Mouse (Mus musculus) liver, embryonic 13.5 days (tissue): Measurements from ENCODE around the gene Eps15. TPM values are rescaled to one million over a fixed set of nuclear protein-coding genes. Genes with fewer than 3 reads are reported as not detected.

Experiments
- ATAC-seq: fragments of 200-750 bp; cut with Nextera tagmentation; 2 replicates; pipeline ENCODE4 v1.8.0; 2017; ENCODE audit warnings: low read depth, mild to moderate bottlenecking, moderate number of reproducible peaks, moderate library complexity
- DNase-seq: peaks from one replicate; pipeline ENCODE4 v3.0.0; 2022
- H3K27ac ChIP-seq: fragments of 300-500 bp; sonication (generic); 2 replicates; pipeline ENCODE4 v1.5.1; 2015; ENCODE audit warnings: moderate library complexity, mild to moderate bottlenecking, inconsistent platforms
- H3K27me3 ChIP-seq: fragments of 300-500 bp; sonication (generic); 2 replicates; pipeline ENCODE4 v1.6.1; 2015; ENCODE audit warnings: mild to moderate bottlenecking, inconsistent platforms
- H3K36me3 ChIP-seq: fragments of 300-500 bp; sonication (generic); 2 replicates; pipeline ENCODE4 v1.6.1; 2015; ENCODE audit warnings: mild to moderate bottlenecking, inconsistent platforms
- H3K4me1 ChIP-seq: fragments of 300-500 bp; sonication (generic); replicated peaks from 2 replicates; pipeline ENCODE4 v1.6.1; 2015; ENCODE audit warnings: inconsistent platforms
- H3K4me2 ChIP-seq: fragments of 300-500 bp; sonication (generic); 2 replicates; pipeline ENCODE4 v1.6.1; 2015; ENCODE audit warnings: inconsistent platforms, mild to moderate bottlenecking, moderate library complexity
- H3K4me3 ChIP-seq: fragments of 300-500 bp; sonication (generic); replicated peaks from 2 replicates; pipeline ENCODE4 v1.5.1; 2015; ENCODE audit warnings: mild to moderate bottlenecking, inconsistent platforms
- H3K9ac ChIP-seq: fragments of 300-500 bp; sonication (generic); 2 replicates; pipeline ENCODE4 v1.6.1; 2015; ENCODE audit warnings: mild to moderate bottlenecking, inconsistent platforms
- H3K9me3 ChIP-seq: fragments of 300-500 bp; sonication (generic); replicated peaks from 2 replicates; pipeline ENCODE4 v1.6.1; 2016; ENCODE audit warnings: inconsistent platforms
- WGBS: fragments of 180-500 bp; shearing (Covaris S2); methylation state at CpG from one replicate; pipeline ENCODE4 v1.1.7; 2015; ENCODE audit not compliant: insufficient replicate concordance; 5-methylcytosine and 5-hydroxymethylcytosine counted together
- polyA plus RNA-seq: library from polyadenylated mRNA; unstranded; fragments of >200 nt; fragmentation: Nextera tagmentation; extraction: Ambion mirVana; gene quantifications from 2 replicates; pipeline ENCODE4 v1.2.1, GENCODE M21; 2015

The Eps15 gene
- polyA plus RNA-seq, 1 experiment from 2014 or later, result 36.2 TPM

- no peak for ATAC-seq
- Histone ChIP-seq H3K4me1 (peaks cover 6% of the 10 kb centered on the region; the same call in 1 of the 2 replicates), H3K4me3 (no peak overlapping the region), H3K27ac (no peak overlapping the region), H3K9ac (no peak overlapping the region), H3K9me3 (no peaks in the 10 kb centered on the region), H3K36me3 (no peaks in the 10 kb centered on the region), H3K27me3 (no peaks in the 10 kb centered on the region), H3K4me2 (no peak overlapping the region)
- WGBS, result 73% methylated on average over 4 of the region's 4 CpGs
- DNase-seq, result no peak
These were observed 8.3 kb upstream of the Eps15 start for GRCm38 (mm10) chr4:109271803-109272202.

DNA sequence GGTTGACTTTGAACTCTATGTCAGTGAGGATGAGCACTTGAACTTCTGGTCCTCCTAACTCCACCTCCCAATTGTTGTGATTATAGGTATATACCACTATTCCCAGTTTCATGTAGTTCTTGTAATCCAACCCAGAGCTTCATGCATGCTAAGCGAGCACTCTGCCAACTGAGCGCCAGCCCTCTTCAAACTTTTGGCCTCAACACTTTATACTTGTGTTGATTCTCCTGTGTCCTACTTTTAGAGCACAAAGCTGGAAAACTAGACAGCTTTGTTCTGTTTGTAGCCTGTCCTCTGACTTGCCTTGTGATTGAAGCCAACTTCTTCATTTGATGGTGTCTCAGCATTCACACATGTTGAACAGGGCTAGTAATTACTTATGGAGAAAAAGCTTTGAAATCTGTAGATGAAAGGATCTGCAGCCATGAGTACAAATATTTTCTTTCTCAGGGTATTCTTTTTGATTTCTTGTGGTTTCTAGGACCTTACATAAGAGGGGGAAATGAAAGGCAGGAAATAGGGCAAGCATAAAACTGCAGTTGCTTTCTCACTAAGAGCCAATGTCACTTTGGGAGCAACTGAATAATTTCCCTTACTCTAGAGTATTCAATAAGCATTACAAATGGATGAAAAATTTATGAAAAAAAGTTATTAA, 6.4 kb upstream of the Eps15 start:
- H3K4me2 ChIP-seq, result no peak overlapping the region
- H3K27ac ChIP-seq, result no peak overlapping the region
- H3K9ac ChIP-seq, result no peak overlapping the region
- no peak for ATAC-seq
- WGBS, result 76% methylated on average over 2 of the region's 2 CpGs
- H3K4me1 ChIP-seq, result no peaks in the 10 kb centered on the region
- no peak overlapping the region for H3K4me3 ChIP-seq
- H3K9me3 ChIP-seq, result no peaks in the 10 kb centered on the region
- no peaks in the 10 kb centered on the region for H3K27me3 ChIP-seq
- no peaks in the 10 kb centered on the region for H3K36me3 ChIP-seq
- DNase-seq, result no peak

DNA sequence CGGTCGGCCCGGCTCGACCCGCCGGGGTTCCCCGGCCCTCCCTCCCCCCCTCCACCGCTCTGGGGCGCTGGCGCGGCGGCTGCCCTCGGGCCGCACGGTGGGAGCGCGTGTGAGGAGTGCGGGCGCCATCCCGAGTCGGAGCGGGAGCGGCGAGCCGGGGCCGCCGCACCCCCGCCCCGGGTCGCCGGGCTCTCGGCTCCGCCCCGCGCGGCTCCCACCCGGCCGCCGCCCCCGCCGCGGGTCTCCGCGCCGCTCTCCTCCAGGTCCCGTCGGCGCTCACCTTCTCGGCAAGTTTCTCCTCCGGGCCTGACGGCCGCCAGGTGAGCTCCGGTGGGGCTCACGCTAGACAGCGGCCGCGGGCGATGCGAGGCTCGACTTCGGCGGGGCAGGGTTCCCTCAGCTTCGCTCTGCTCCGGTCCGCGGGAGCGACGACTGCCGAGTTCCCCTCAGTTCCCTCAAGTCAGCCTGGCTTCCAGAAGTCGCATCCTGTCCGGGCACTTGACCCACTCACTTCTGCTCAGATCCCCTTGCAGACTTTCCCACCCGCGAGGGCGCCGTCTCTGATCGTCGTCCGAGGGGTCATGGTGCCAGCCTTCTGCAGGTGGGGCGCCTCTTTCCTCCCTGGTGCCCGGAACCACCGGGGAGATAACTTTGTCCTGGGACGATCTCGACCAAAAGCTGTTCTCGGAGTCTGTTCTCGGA, 542 bp downstream of the Eps15 start:
- H3K9me3 ChIP-seq, result no peaks in the 10 kb centered on the region
- under 1% methylated on average over 60 of the region's 85 CpGs for WGBS
- H3K9ac ChIP-seq, result peak overlapping the region; percentile 97
- peak overlapping the region; percentile 96 for H3K4me3 ChIP-seq
- H3K27me3 ChIP-seq, result no peaks in the 10 kb centered on the region
- H3K4me2 ChIP-seq, result peak overlapping the region; percentile 91
- DNase-seq (peak; percentile 19), ATAC-seq (peak; percentile 77)
- H3K36me3 ChIP-seq, result no peaks in the 10 kb centered on the region
- peaks cover 47% of the 10 kb centered on the region for H3K4me1 ChIP-seq
- H3K27ac ChIP-seq, result peak overlapping the region; percentile 94

GRCm38 (mm10) chr4:109281161-109281560, 1.1 kb downstream of the Eps15 start:
- no peak for ATAC-seq
- Histone ChIP-seq H3K4me2 (peak overlapping the region; percentile 91), H3K9me3 (no peaks in the 10 kb centered on the region), H3K9ac (peak overlapping the region; percentile 97), H3K27ac (peak overlapping the region; percentile 94), H3K4me1 (peaks cover 51% of the 10 kb centered on the region), H3K27me3 (no peaks in the 10 kb centered on the region), H3K36me3 (no peaks in the 10 kb centered on the region), H3K4me3 (peak overlapping the region; percentile 96)
- peak; percentile 16 for DNase-seq
- WGBS, result 13% methylated on average over 4 of the region's 4 CpGs

GRCm38 (mm10) chr4:109281946-109282345, 1.9 kb downstream of the Eps15 start:
- no peak for ATAC-seq
- peak overlapping the region; percentile 97 for H3K9ac ChIP-seq

DNA sequence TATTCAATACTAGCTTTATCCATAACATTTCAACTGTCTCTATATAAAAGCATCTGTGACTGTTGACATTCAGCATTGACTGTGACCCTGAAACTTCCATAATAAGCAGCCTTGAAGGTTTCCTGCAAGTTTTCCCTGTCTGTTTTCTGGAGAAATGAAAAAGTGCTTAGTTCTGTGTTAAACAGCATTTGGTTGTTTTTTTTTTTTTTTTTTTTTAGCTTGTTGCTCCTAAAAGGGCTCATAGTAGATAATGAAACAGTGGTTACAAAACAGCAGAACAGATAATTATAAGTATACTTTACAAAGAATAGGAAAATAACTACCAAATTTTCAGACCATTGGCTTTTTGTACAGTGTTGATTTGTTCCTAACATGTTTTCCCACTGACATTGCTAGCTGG, 14.6 kb downstream of the Eps15 start:
- Histone ChIP-seq H3K4me2 (no peak overlapping the region), H3K27me3 (no peaks in the 10 kb centered on the region), H3K4me3 (no peak overlapping the region), H3K9ac (no peak overlapping the region), H3K36me3 (peaks cover 9% of the 10 kb centered on the region; the same call in 1 of the 2 replicates), H3K9me3 (no peaks in the 10 kb centered on the region), H3K4me1 (peaks cover 16% of the 10 kb centered on the region), H3K27ac (no peak overlapping the region)
- DNase-seq, result no peak
- no peak for ATAC-seq

More at GRCm38 (mm10) chr4:109281946-109282345, 1.9 kb downstream of the Eps15 start:
- Histone ChIP-seq H3K4me3 (peak overlapping the region; percentile 96), H3K27me3 (no peaks in the 10 kb centered on the region), H3K4me2 (peak overlapping the region; percentile 91), H3K36me3 (no peaks in the 10 kb centered on the region), H3K9me3 (no peaks in the 10 kb centered on the region), H3K4me1 (peaks cover 51% of the 10 kb centered on the region), H3K27ac (peak overlapping the region; percentile 56)
- no peak for DNase-seq
- WGBS, result 61% methylated on average over 1 of the region's 1 CpGs

DNA sequence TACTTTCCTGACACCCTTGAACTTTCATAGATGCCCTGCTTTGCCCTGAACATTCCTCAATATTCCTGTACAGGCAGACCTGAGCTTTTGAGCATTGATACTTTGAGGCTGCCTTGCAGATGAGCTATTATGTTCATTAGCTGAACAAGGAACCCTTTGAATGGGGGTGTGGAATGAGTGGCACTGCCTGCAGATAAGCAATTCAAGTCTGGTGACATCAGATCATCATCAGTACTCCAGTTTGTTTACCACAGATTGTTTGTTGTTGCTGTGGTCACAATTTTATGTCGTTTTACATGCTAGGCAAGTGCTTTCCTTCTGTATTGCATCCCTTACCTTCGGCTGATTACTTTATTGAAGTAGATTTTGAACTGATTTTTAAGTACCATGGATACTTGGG, 16.4 kb downstream of the Eps15 start:
- 62% methylated on average over 2 of the region's 2 CpGs for WGBS

DNA sequence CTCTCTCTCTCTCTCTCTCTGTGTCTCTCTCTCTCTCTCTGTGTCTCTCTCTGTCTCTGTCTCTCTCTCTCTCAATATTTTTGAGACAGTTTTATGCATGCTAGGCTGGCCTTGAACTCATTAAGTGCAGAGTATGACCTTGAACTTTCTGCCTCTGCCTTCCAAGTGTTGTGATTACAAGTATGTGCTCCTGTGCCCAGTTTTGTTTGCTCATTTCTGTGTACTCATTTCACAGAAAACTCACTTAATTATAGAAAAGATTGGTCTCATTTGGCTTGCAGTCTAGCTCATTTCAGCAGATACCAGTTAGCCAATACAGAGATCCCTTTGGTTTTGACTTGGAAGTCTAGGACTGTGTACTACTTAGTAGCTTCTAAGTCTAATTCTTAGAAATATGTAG, 19.1 kb downstream of the Eps15 start:
- no peaks in the 10 kb centered on the region for H3K9me3 ChIP-seq
- DNase-seq, result no peak
- ATAC-seq, result no peak
- peaks cover 16% of the 10 kb centered on the region for H3K4me1 ChIP-seq
- no peak overlapping the region for H3K27ac ChIP-seq
- no peaks in the 10 kb centered on the region for H3K27me3 ChIP-seq
- H3K4me2 ChIP-seq, result no peak overlapping the region
- H3K4me3 ChIP-seq, result no peak overlapping the region
- no peak overlapping the region for H3K9ac ChIP-seq
- H3K36me3 ChIP-seq, result peaks cover 9% of the 10 kb centered on the region; the same call in 1 of the 2 replicates

More for the DNA sequence above, 16.4 kb downstream of the Eps15 start:
- Histone ChIP-seq H3K36me3 (peaks cover 9% of the 10 kb centered on the region; the same call in 1 of the 2 replicates), H3K9ac (no peak overlapping the region), H3K4me2 (no peak overlapping the region), H3K9me3 (no peaks in the 10 kb centered on the region), H3K4me3 (no peak overlapping the region), H3K27me3 (no peaks in the 10 kb centered on the region), H3K4me1 (peaks cover 16% of the 10 kb centered on the region), H3K27ac (no peak overlapping the region)
- ATAC-seq, result no peak
- DNase-seq, result no peak

DNA sequence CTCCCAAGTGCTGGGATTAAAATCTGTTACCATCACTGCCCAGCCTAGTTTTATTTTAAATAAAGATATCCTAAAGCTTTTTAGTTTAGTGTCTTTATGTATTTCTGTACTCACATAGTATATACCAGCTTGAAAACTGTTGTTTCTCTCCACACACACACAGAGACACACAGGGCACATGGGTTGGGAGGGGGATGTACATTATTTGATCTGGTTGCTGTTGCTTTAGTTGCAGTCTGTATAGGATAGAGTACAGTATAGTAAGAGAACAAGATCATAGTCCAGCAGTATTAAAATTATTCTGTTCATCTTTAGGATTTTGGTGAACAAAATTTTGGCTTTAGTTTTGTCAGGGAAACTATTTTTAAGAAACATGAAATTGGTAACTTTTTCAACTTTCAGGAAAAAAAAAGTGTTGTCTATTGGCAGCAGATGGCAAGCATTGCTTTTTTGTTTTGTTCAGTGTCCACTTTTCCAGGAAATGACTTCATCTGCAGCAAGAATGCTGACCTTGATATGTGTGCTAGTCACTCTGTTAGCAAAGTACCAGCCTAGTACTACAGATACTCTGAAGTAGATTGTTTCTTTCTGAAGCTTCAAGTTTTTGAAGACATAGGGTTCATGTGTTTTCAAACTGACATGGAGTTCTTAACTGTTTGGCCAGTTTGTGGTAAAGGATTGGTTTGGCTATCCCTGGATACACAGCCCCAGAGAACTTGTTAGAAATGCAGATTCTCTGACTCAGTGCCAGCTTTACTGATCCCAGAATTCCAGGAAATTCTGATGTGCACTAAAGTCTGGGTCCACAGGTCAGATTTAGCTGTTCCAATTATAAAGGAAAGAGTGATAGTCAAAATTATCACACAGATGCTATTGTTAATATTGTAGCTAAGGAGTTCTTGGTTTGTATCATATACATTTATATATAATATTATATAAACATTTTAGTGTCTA, 37.1 kb downstream of the Eps15 start:
- ATAC-seq (no peak), DNase-seq (no peak)
- H3K27me3 ChIP-seq, result no peaks in the 10 kb centered on the region
- peaks cover 32% of the 10 kb centered on the region for H3K36me3 ChIP-seq
- H3K9me3 ChIP-seq, result no peaks in the 10 kb centered on the region
- no peak overlapping the region for H3K4me2 ChIP-seq
- H3K4me1 ChIP-seq, result no peaks in the 10 kb centered on the region
- no peak overlapping the region for H3K9ac ChIP-seq
- H3K27ac ChIP-seq, result no peak overlapping the region
- no peak overlapping the region for H3K4me3 ChIP-seq

DNA sequence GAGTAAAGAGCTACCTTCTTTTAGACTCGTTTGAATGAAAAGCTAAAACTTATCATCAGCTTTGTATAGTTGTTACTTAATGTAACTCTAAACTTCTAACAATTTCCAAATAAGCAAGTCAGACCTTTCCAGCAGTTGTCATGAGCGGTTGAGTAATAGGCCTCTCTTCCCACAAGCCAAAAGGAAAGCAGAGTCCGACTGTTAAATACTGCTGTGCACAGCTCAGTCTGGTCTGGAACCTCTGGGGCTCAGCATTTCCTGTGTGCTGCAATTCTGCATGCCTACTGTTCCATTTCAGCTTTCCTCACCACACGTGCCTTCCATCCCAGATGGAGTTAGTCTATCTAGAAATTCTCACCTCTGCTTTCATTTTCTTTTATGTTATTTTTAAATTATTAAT, 56.7 kb downstream of the Eps15 start:
- Histone ChIP-seq H3K27me3 (no peaks in the 10 kb centered on the region), H3K4me2 (no peak overlapping the region), H3K9me3 (no peaks in the 10 kb centered on the region), H3K4me1 (no peaks in the 10 kb centered on the region), H3K4me3 (no peak overlapping the region), H3K27ac (no peak overlapping the region), H3K9ac (no peak overlapping the region), H3K36me3 (peaks cover 23% of the 10 kb centered on the region)
- WGBS, result 69% methylated on average over 4 of the region's 4 CpGs
- ATAC-seq, result no peak
- DNase-seq, result no peak

DNA sequence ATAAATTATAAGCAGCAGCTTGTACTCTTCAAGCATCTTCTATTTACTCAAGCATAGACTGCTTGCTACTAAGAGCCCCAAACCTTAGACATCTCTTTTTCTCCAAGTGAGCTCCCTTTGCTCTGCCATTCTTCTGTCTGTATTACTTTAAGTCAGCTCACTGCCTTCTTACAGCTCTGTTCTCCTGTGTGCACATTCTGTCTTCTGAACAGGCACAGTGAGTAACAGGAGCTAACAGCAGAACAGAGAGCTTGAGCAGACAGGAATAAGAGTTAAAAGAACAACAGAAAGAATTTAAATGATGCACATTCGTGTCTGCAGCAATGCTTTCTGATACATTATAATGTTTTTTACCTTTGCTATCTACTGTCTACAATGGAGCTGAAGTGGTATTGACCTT, 61.2 kb downstream of the Eps15 start:
- Histone ChIP-seq H3K4me1 (no peaks in the 10 kb centered on the region), H3K27ac (no peak overlapping the region), H3K36me3 (peaks cover 8% of the 10 kb centered on the region), H3K9me3 (no peaks in the 10 kb centered on the region), H3K27me3 (no peaks in the 10 kb centered on the region), H3K9ac (no peak overlapping the region), H3K4me2 (no peak overlapping the region), H3K4me3 (no peak overlapping the region)
- ATAC-seq, result no peak
- no peak for DNase-seq
- WGBS, result 66% methylated on average over 1 of the region's 1 CpGs
